Mouse (Mus musculus) adipocyte (in vitro differentiated cells): ENCODE measurements at regions not wholly inside any gene's neighbourhood (a gene's known extent, or its start where the extent isn't known, plus 50 kb on each side); places are given as distances from the start of the nearest gene placed in this dataset.
"Not testable (repeated sequence)": the region's sequence is repeated elsewhere in the genome, so short reads cannot be mapped to it uniquely, and the experiment has no call there.

Experiments
- DNase-seq: peaks from one replicate; pipeline ENCODE4 v3.0.0-alpha.2; 2016; ENCODE audit warnings: low spot score

DNA sequence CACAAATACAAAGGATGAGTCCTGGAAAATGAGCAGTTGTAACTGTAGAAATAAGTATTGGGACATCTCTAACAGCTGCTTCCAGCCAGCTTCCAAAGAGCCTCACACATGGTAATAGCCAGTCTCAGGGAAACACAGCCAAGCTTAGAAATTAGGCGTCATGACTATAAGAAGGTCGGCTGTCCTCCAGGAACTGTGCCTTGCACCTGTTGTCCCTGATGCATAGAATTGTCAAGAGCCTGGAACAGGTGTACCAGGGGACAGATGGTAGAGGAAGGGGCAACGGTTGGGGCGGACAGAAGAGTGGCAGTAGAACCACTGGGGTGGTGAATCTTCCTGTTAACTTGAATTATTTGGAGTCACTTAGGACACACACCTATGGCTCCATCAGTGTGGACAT lies 162.1 kb downstream of the Trib2 start:
- DNase-seq, result no peak

DNA sequence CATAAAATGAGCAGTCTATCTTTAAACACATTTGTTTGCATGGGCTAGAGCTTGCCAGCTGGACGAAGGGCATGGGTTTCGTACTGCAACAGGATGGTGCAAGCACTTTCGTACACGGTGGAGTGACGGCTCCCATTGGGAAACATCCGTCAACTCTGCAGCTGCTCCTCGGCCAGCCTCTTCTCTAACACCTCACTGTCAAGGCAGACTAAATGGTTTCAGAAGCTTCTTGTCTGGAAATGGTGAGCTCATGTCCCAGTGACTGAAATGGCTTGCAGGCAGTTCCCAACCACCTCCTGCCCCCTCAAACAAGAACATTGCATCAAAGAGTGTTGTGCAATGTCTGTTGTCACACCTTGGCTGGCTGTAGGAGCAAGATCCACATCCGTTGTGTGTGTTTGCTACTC lies 163.4 kb downstream of the Trib2 start:
- peak; percentile 95 for DNase-seq

DNA sequence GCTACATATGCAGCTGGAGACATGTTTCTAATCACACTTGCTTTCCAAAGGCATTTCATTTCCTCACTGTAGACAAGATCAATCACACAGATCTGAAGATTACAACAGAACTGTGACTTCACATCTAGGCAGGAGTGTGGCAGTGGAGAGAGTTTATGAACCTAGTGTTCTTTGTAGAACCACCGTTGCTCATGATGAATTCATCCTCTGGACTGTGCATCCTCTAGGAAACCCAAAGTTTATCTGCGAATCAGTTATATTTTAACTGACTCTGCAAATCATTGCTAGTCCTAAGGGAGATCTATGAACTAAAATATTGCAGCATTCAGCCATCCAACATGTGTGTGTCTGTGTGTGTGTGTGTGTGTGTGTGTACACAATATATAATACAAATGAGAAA lies 165.4 kb downstream of the Trib2 start:
- no peak for DNase-seq

DNA sequence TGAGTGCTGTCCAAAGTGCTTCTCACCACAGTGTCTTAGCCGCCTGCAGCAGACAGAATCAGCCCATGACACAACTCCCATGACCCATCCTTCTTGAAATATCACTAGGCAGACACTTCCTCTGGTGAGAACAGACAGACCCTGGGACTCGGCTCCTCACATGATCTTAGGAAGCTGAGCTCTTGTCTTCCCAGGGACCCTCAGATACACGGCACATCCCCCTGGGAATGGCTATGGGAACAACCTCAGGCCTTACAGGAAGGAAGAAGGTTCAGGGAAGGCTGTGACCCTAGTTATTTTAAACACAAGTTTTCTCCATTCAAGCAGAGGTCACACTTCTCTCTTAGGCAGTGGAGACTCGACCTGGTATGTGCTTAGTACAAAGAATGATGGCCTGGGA lies 166.8 kb downstream of the Trib2 start:
- DNase-seq, result no peak

GRCm38 (mm10) chr12:15649226-15649625 lies 167.5 kb downstream of the Trib2 start:
- no peak for DNase-seq

- DNase-seq, result no peak
Measured at GRCm38 (mm10) chr12:15644074-15644672, 172.5 kb downstream of the Trib2 start.

DNA sequence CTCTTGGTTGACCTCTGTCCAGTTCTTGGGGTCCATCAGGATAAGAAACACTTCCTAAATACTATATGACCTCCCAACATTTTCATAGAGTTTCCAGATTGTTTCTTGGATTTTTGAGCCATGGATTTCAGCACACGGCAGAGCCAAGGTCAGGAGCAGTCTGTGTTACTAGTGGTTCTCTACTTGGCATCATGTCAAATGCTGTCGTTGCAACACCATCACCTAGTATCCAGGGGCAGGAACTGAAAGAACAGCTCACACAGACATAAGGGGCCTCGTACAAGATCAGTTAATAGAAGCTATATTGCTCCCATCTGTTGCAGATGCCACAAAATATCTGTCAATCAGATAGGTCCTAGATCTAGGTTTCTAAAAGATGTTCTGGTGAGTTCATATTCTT lies 173.1 kb downstream of the Trib2 start:
- DNase-seq, result peak; percentile 70

- DNase-seq, result no peak
Measured at GRCm38 (mm10) chr12:15640320-15640719, 176.4 kb downstream of the Trib2 start.

GRCm38 (mm10) chr12:15629971-15630370 lies 186.8 kb downstream of the Trib2 start:
- no peak for DNase-seq

GRCm38 (mm10) chr12:15619521-15619920 lies 197.2 kb downstream of the Trib2 start:
- DNase-seq, result peak; percentile 6

- peak; percentile 54 for DNase-seq
Measured at GRCm38 (mm10) chr12:15617312-15617711, 199.4 kb downstream of the Trib2 start.

DNA sequence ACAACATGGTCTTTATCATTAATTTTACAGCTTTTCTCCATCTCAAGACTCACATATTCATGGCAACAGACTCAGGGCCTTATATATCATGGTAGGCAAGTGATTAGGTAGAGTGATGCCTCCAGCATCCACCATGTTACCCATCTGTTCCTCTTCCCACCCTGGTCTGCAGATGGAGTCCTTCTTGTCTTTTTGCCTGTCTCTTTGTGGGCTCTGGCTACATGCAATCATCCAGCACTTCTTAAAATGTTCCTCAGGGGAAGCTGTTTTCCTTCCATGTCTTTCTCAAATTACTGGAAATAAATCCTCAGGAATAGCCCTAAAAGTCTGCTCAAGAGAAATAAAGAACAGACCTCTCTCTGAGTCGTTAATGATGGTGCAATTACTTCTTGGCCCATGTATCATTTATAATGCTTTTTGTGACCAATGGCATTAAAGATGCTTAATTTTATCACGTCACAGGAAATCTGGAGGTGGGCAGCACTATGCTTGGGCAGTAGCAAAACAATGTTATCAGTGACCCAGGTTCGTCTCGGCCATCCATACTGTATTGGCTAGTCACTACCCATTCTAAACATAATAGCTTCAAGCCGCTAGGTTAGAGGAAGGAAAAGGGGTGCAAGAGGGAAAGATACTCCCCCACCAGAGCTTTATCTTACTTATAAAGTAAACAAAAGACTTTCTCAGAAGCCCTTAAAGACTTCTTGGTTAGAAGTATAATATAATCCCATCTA lies 204.7 kb downstream of the Trib2 start:
- no peak for DNase-seq

DNA sequence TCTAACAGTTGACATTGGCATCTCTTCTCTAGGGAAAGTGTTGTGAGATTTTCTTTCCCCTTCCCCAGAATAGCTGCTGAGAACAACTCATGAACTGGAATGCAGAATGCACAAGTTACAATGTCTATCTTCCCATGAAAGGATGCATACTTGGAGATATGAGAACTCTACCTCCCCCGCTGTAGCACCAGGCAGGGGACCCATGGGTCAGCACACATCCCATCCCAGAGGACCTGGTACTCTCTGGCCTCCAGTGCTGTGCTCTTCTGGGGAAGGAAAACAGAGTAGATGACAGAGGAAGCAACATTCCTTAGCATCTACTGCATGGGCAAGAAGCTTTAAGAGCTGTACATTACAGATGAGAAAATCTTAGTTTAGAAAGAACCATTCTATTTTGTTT lies 209.6 kb downstream of the Trib2 start:
- no peak for DNase-seq

- DNase-seq, result peak; percentile 65
Measured at GRCm38 (mm10) chr12:15606095-15606494, 210.6 kb downstream of the Trib2 start.

- DNase-seq, result no peak
Measured at GRCm38 (mm10) chr12:15604630-15605029, 212.1 kb downstream of the Trib2 start.

- DNase-seq, result no peak
Measured at GRCm38 (mm10) chr12:15603885-15604284, 212.8 kb downstream of the Trib2 start.

- DNase-seq, result no peak
Measured at GRCm38 (mm10) chr12:15603319-15603718, 213.4 kb downstream of the Trib2 start.

- DNase-seq, result no peak
Measured at GRCm38 (mm10) chr12:15594704-15595103, 222.0 kb downstream of the Trib2 start.

GRCm38 (mm10) chr12:15587864-15588263 lies 228.9 kb downstream of the Trib2 start:
- not testable (repeated sequence) for DNase-seq

DNA sequence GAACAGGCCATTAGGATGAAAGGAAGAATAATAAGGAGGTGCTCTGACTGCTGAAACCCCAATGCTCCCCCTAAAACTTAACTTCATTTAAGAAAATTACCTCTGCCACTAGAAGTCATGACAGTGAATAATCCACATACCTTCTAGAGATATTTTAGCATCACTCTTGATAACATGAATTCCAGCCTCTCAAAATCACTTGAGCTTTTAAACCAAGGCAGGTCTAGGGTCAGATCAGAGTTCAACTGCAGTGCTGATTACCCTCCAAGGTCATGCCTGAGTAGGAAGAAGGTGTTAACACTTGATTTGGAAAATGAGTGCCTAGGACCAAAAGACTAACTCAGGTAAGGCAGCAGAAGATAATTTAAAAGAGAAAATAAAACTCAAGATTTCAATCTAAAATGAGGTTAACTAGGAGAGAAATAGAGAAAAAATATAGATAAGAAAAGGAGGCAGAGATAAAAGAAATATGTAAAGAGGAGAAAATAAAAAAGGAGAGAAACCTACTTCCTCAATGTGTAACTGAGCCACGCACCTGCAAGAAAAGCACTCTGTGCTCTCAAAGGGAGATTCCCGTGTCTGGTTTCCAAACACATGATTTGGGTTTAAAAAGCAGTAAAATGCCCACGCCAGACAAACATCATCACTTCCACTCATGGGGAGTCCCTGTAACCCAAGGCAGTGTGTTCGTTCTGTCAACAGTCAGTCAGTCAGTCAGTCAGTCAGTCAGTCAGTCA lies 229.8 kb downstream of the Trib2 start:
- DNase-seq, result no peak

DNA sequence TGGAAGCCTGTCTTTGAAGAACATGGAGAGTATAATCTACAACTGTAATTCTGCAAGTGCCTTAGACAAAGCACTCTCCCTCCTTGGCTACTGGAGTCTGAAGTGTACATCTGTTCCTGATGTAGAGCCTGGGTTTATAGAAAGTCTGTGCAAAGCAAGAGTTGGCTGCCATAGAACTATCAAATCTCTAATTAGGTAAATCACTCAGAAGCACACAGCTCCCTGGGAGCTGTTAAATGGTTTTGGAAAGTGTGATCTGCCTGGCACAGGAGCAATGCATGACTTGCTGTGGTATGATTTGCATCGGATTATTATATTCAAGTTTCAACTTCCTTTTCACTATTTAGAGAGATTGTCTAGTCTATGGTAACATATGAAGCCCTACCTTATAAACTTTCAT lies 230.9 kb downstream of the Trib2 start:
- no peak for DNase-seq

DNA sequence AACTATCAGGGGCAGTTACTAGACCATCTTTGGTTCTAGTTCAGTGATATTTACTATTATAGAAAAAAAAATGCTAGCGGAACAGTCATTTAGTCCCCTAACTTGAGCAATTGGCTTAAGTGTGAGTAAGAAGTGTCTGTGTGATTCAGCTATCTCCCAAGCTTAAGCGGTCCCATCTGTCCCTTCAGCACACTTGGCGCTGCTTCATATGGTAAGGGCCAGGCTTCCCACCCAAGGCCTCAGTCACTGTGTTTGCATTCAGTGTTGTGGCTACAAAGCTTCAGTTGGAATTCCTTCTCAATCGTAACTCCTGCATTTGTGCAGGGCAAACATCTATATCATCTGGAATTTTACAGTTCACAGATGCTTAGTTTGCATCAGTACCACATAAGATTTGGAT lies 232.0 kb downstream of the Trib2 start:
- DNase-seq, result no peak

- no peak for DNase-seq
Measured at GRCm38 (mm10) chr12:15566785-15567109, 250.0 kb downstream of the Trib2 start.
